Mouse (Mus musculus): Measurements from ENCODE around the gene Gm49321. TPM values are rescaled to one million over a fixed set of nuclear protein-coding genes. Genes with fewer than 3 reads are reported as not detected.

Gene Gm49321
- polyA plus RNA-seq, 1 experiment: not detected

DNA sequence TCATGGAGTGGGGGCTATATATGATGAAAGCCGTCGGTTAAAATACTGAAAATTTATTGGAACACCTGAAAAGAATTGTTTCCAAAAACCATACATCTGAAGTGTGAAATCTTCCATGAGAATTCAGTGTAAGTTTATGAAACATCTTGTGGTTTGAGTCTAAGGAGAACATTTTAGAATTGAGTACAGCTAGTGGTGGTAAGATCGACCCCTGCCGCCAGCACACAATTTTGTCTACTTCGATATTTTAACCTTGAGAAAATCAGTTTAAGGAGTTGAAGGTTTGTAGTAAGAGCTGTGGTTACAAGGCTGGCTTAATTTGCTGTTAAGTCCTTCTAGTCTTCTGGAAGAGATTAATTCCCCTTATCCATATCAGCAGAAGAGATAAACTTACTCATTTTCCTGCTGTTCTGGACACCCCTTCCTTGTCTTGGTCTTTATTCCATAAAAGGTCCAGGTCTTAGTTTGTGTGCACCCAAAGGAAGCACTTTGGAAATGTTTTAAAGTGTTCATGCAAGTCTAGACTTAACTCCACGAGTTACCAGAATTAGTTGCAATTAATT lies 28.4 kb upstream of the Gm49321 start:
- H3ac ChIP-seq (ENCODE audit: control insufficient read depth, insufficient read length): peak overlapping the region; percentile 94
- no peaks in the 10 kb centered on the region for H3K27me3 ChIP-seq (ENCODE audit: control insufficient read depth, insufficient read depth, insufficient read length)
- no peaks in the 10 kb centered on the region for H3K36me3 ChIP-seq (ENCODE audit: control insufficient read depth, insufficient read depth)
- peak overlapping the region; percentile 68 for H3K4me2 ChIP-seq (ENCODE audit: low read depth)
- TF ChIP-seq MAX (IDR thresholded peaks at IDR 0.05; ENCODE audit: low read depth): no peak
- TF ChIP-seq TCF3 (IDR thresholded peaks at IDR 0.05; ENCODE audit: insufficient read length, low read depth): no peak
- no peak for TF ChIP-seq MYOD1 (IDR thresholded peaks at IDR 0.05; ENCODE audit: control insufficient read depth in 1 of 3, insufficient read length in 2 of 3, low read depth in 2 of 3)
- no peak for TF ChIP-seq CEBPB (IDR thresholded peaks at IDR 0.05; ENCODE audit: insufficient read depth, poor library complexity, severe bottlenecking)
- no peak for TF ChIP-seq USF1 (IDR thresholded peaks at IDR 0.05; ENCODE audit: low read depth)
- H3K4me3 ChIP-seq: peak overlapping the region; percentile 54
- peaks cover 57% of the 10 kb centered on the region for H3K79me2 ChIP-seq (ENCODE audit: control insufficient read depth, insufficient read depth)

DNA sequence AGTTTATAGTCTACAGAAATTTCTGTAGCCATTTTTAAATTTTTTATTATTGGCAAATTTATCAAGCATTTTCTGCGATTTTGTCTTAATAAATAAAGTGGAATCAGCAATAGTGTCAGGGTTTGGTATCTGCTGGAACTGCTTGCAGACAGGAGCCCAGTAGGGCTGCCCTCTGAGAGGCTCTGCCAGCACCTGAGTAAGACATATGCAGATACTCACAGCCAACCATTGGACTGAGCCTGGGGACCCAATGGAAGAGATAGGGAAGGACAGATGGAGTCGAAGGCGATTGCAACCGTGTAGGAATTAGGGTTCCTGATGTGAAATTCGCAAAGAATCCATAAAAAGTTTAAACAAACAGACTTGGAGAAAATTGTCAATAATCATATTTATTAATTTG lies 19.0 kb upstream of the Gm49321 start:
- TF ChIP-seq SRF (IDR thresholded peaks at IDR 0.05; ENCODE audit: control insufficient read depth, insufficient read length, low read depth) (no peak), USF1 (IDR thresholded peaks at IDR 0.05; ENCODE audit: low read depth) (no peak), E2F4 (IDR thresholded peaks at IDR 0.05; ENCODE audit: insufficient read depth) (no peak), MYOG (IDR thresholded peaks at IDR 0.05; ENCODE audit: control insufficient read depth in 1 of 3, insufficient read depth in 1 of 3, insufficient read length in 2 of 3, low read depth in 2 of 3) (no peak), MAX (IDR thresholded peaks at IDR 0.05; ENCODE audit: low read depth) (no peak), TCF3 (IDR thresholded peaks at IDR 0.05; ENCODE audit: insufficient read length, low read depth) (no peak), TCF12 (IDR thresholded peaks at IDR 0.05; ENCODE audit: insufficient read depth, poor library complexity, severe bottlenecking) (no peak), MYOD1 (IDR thresholded peaks at IDR 0.05; ENCODE audit: control insufficient read depth in 1 of 3, insufficient read length in 2 of 3, low read depth in 2 of 3) (no peak), POLR2AphosphoS2 (IDR thresholded peaks at IDR 0.05; ENCODE audit: insufficient read length, low read depth) (no peak), POLR2A (IDR thresholded peaks at IDR 0.05; ENCODE audit: insufficient read length, low read depth) (no peak), CEBPB (IDR thresholded peaks at IDR 0.05; ENCODE audit: insufficient read depth, poor library complexity, severe bottlenecking) (no peak)
- no peaks in the 10 kb centered on the region for H3K27me3 ChIP-seq (ENCODE audit: control insufficient read depth, insufficient read depth, insufficient read length)
- H3K79me2 ChIP-seq (ENCODE audit: control insufficient read depth, insufficient read depth): peaks cover 100% of the 10 kb centered on the region
- H3K4me2 ChIP-seq (ENCODE audit: low read depth): no peak overlapping the region
- H3K4me3 ChIP-seq: no peak overlapping the region
- no peak overlapping the region for H3ac ChIP-seq (ENCODE audit: control insufficient read depth, insufficient read length)
- peaks cover 3% of the 10 kb centered on the region for H3K36me3 ChIP-seq (ENCODE audit: control insufficient read depth, insufficient read depth)

DNA sequence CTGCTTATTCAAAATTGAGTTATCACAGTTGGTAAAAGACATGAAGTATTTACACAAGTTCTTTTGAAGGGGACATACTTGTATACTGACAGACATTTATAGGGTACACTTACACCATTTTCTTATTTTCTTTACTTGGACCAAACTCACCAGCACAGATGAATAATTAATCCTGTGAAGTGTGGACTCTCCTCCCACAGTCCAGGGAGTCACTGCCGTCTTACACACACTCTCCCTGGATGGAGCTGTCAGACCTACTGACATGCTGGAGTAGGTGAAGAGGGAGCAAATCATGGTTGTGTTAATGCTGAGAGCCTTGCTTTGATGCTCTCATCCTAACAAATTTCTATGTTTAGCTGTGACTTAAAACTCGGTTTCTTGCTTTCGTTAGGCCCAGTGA lies 7.2 kb upstream of the Gm49321 start:
- Histone ChIP-seq H3K79me2 (ENCODE audit: control insufficient read depth, insufficient read depth) (peaks cover 14% of the 10 kb centered on the region), H3K4me2 (ENCODE audit: low read depth) (no peak overlapping the region), H3K36me3 (ENCODE audit: control insufficient read depth, insufficient read depth) (peaks cover 90% of the 10 kb centered on the region), H3K27me3 (ENCODE audit: control insufficient read depth, insufficient read depth, insufficient read length) (no peaks in the 10 kb centered on the region), H3ac (ENCODE audit: control insufficient read depth, insufficient read length) (no peak overlapping the region), H3K4me3 (no peak overlapping the region)
- TF ChIP-seq POLR2AphosphoS2 (IDR thresholded peaks at IDR 0.05; ENCODE audit: insufficient read length, low read depth) (no peak), REST (IDR thresholded peaks at IDR 0.05; ENCODE audit: insufficient read depth, insufficient read length) (no peak), TCF12 (IDR thresholded peaks at IDR 0.05; ENCODE audit: insufficient read depth, poor library complexity, severe bottlenecking) (no peak), E2F4 (IDR thresholded peaks at IDR 0.05; ENCODE audit: insufficient read depth) (no peak), POLR2A (IDR thresholded peaks at IDR 0.05; ENCODE audit: insufficient read length, low read depth) (no peak), CEBPB (IDR thresholded peaks at IDR 0.05; ENCODE audit: insufficient read depth, poor library complexity, severe bottlenecking) (no peak), USF1 (IDR thresholded peaks at IDR 0.05; ENCODE audit: low read depth) (no peak), TCF3 (IDR thresholded peaks at IDR 0.05; ENCODE audit: insufficient read length, low read depth) (no peak), SRF (IDR thresholded peaks at IDR 0.05; ENCODE audit: control insufficient read depth, insufficient read length, low read depth) (no peak), MYOD1 (IDR thresholded peaks at IDR 0.05; ENCODE audit: control insufficient read depth in 1 of 3, insufficient read length in 2 of 3, low read depth in 2 of 3) (no peak), MYOG (IDR thresholded peaks at IDR 0.05; ENCODE audit: control insufficient read depth in 1 of 3, insufficient read depth in 1 of 3, insufficient read length in 2 of 3, low read depth in 2 of 3) (no peak), MAX (IDR thresholded peaks at IDR 0.05; ENCODE audit: low read depth) (no peak)

DNA sequence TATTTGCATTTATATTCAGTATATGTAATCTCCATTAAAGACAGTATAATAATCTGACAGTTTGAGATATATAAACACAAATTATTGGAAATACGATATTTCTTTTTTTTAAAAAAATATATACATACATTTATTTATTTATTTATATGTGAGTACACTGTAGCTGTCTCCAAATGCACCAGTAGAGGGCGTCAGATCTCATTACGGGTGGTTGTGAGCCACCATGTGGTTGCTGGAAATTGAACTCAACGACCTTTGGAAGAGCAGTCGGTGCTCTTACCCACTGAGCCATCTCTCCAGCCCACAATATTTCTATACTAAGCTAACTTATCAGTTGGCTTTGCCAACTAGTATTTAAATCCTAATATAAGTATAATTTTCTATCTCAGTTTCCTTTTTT lies 6.2 kb upstream of the Gm49321 start:
- Histone ChIP-seq H3K4me2 (ENCODE audit: low read depth) (no peak overlapping the region), H3K36me3 (ENCODE audit: control insufficient read depth, insufficient read depth) (peaks cover 94% of the 10 kb centered on the region), H3K79me2 (ENCODE audit: control insufficient read depth, insufficient read depth) (peaks cover 4% of the 10 kb centered on the region), H3K27me3 (ENCODE audit: control insufficient read depth, insufficient read depth, insufficient read length) (no peaks in the 10 kb centered on the region), H3K4me3 (no peak overlapping the region), H3ac (ENCODE audit: control insufficient read depth, insufficient read length) (no peak overlapping the region)
- no peak for TF ChIP-seq E2F4 (IDR thresholded peaks at IDR 0.05; ENCODE audit: insufficient read depth)
- no peak for TF ChIP-seq MAX (IDR thresholded peaks at IDR 0.05; ENCODE audit: low read depth)
- no peak for TF ChIP-seq USF1 (IDR thresholded peaks at IDR 0.05; ENCODE audit: low read depth)
- TF ChIP-seq CEBPB (IDR thresholded peaks at IDR 0.05; ENCODE audit: insufficient read depth, poor library complexity, severe bottlenecking): no peak
- no peak for TF ChIP-seq MYOG (IDR thresholded peaks at IDR 0.05; ENCODE audit: control insufficient read depth in 1 of 3, insufficient read depth in 1 of 3, insufficient read length in 2 of 3, low read depth in 2 of 3)
- no peak for TF ChIP-seq POLR2AphosphoS2 (IDR thresholded peaks at IDR 0.05; ENCODE audit: insufficient read length, low read depth)
- no peak for TF ChIP-seq TCF12 (IDR thresholded peaks at IDR 0.05; ENCODE audit: insufficient read depth, poor library complexity, severe bottlenecking)
- TF ChIP-seq SRF (IDR thresholded peaks at IDR 0.05; ENCODE audit: control insufficient read depth, insufficient read length, low read depth): no peak

- peaks cover 84% of the 10 kb centered on the region for H3K36me3 ChIP-seq (ENCODE audit: control insufficient read depth, insufficient read depth)
- no peak overlapping the region for H3K4me2 ChIP-seq (ENCODE audit: low read depth)
- no peak overlapping the region for H3K4me3 ChIP-seq
- H3K27me3 ChIP-seq (ENCODE audit: control insufficient read depth, insufficient read depth, insufficient read length): no peaks in the 10 kb centered on the region
- no peak overlapping the region for H3ac ChIP-seq (ENCODE audit: control insufficient read depth, insufficient read length)
- no peaks in the 10 kb centered on the region for H3K79me2 ChIP-seq (ENCODE audit: control insufficient read depth, insufficient read depth)
- TF ChIP-seq MYOD1 (IDR thresholded peaks at IDR 0.05; ENCODE audit: control insufficient read depth in 1 of 3, insufficient read length in 2 of 3, low read depth in 2 of 3) (no peak), TCF3 (IDR thresholded peaks at IDR 0.05; ENCODE audit: insufficient read length, low read depth) (no peak), SRF (IDR thresholded peaks at IDR 0.05; ENCODE audit: control insufficient read depth, insufficient read length, low read depth) (no peak), MAX (IDR thresholded peaks at IDR 0.05; ENCODE audit: low read depth) (no peak), REST (IDR thresholded peaks at IDR 0.05; ENCODE audit: insufficient read depth, insufficient read length) (no peak)
These were observed 2.9 kb upstream of the Gm49321 start for GRCm38 (mm10) chr12:73934528-73934927.

Data from myocyte (in vitro differentiated cells).